Mouse (Mus musculus): ENCODE measurements at regions not wholly inside any gene's neighbourhood (a gene's known extent, or its start where the extent isn't known, plus 50 kb on each side); places are given as distances from the start of the nearest gene placed in this dataset.

GRCm38 (mm10) chr9:83304925-83305324 lies 136.0 kb downstream of the Lca5 start:
- no peak overlapping the region for H3K27ac ChIP-seq (replicated peaks)
- H3K9ac ChIP-seq (replicated peaks), result no peak overlapping the region
- H3K36me3 ChIP-seq, result no peaks in the 10 kb centered on the region
- no peak overlapping the region for H3K4me2 ChIP-seq (replicated peaks)
- H3K4me1 ChIP-seq, result peaks cover 2% of the 10 kb centered on the region
- H3K4me3 ChIP-seq, result no peak overlapping the region
- no peak for ATAC-seq (ENCODE audit: low FRiP score, low read depth)
- 52% methylated on average over 7 of the region's 7 CpGs for WGBS
- no peaks in the 10 kb centered on the region for H3K9me3 ChIP-seq
- H3K27me3 ChIP-seq, result no peaks in the 10 kb centered on the region

- no peak overlapping the region for H3K27ac ChIP-seq (replicated peaks)
- H3K4me3 ChIP-seq, result no peak overlapping the region
- no peak overlapping the region for H3K9ac ChIP-seq (replicated peaks)
- 82% methylated on average over 4 of the region's 4 CpGs for WGBS
- no peak for ATAC-seq (ENCODE audit: low FRiP score, low read depth)
- H3K4me2 ChIP-seq (replicated peaks), result no peak overlapping the region
- no peaks in the 10 kb centered on the region for H3K27me3 ChIP-seq
- H3K4me1 ChIP-seq, result no peaks in the 10 kb centered on the region; the same call in 1 of the 2 replicates
- no peaks in the 10 kb centered on the region for H3K9me3 ChIP-seq
- H3K36me3 ChIP-seq, result no peaks in the 10 kb centered on the region
Observed at GRCm38 (mm10) chr9:83300500-83300899, 140.4 kb downstream of the Lca5 start.

GRCm38 (mm10) chr9:83300044-83300443 lies 140.9 kb downstream of the Lca5 start:
- Histone ChIP-seq H3K4me3 (no peak overlapping the region), H3K4me2 (replicated peaks) (no peak overlapping the region), H3K9me3 (no peaks in the 10 kb centered on the region), H3K4me1 (no peaks in the 10 kb centered on the region; the same call in 1 of the 2 replicates), H3K27me3 (no peaks in the 10 kb centered on the region), H3K36me3 (no peaks in the 10 kb centered on the region), H3K27ac (replicated peaks) (no peak overlapping the region), H3K9ac (replicated peaks) (no peak overlapping the region)
- WGBS, result 62% methylated on average over 2 of the region's 2 CpGs
- ATAC-seq (ENCODE audit: low FRiP score, low read depth), result no peak

GRCm38 (mm10) chr9:83299623-83300022 lies 141.3 kb downstream of the Lca5 start:
- no peaks in the 10 kb centered on the region for H3K9me3 ChIP-seq
- no peak overlapping the region for H3K27ac ChIP-seq (replicated peaks)
- H3K4me1 ChIP-seq, result no peaks in the 10 kb centered on the region; the same call in 1 of the 2 replicates
- no peaks in the 10 kb centered on the region for H3K27me3 ChIP-seq
- H3K36me3 ChIP-seq, result no peaks in the 10 kb centered on the region
- no peak overlapping the region for H3K4me3 ChIP-seq
- WGBS, result 64% methylated on average over 2 of the region's 2 CpGs
- ATAC-seq (ENCODE audit: low FRiP score, low read depth), result no peak
- H3K9ac ChIP-seq (replicated peaks), result no peak overlapping the region
- H3K4me2 ChIP-seq (replicated peaks), result no peak overlapping the region

GRCm38 (mm10) chr9:83295453-83295852 lies 145.5 kb downstream of the Lca5 start:
- WGBS, result 91% methylated on average over 9 of the region's 9 CpGs
- Histone ChIP-seq H3K4me1 (no peaks in the 10 kb centered on the region), H3K4me3 (no peak overlapping the region)

GRCm38 (mm10) chr9:83294441-83294840 lies 146.5 kb downstream of the Lca5 start:
- H3K27me3 ChIP-seq, result no peaks in the 10 kb centered on the region
- H3K4me2 ChIP-seq (replicated peaks), result no peak overlapping the region
- H3K4me1 ChIP-seq, result no peaks in the 10 kb centered on the region
- H3K36me3 ChIP-seq, result no peaks in the 10 kb centered on the region
- no peak overlapping the region for H3K9ac ChIP-seq (replicated peaks)
- H3K4me3 ChIP-seq, result no peak overlapping the region
- no peaks in the 10 kb centered on the region for H3K9me3 ChIP-seq
- H3K27ac ChIP-seq (replicated peaks), result no peak overlapping the region
- no peak for ATAC-seq (ENCODE audit: low FRiP score, low read depth)
- WGBS, result 82% methylated on average over 13 of the region's 13 CpGs

More at GRCm38 (mm10) chr9:83295453-83295852, 145.5 kb downstream of the Lca5 start:
- Histone ChIP-seq H3K27me3 (no peaks in the 10 kb centered on the region), H3K9me3 (no peaks in the 10 kb centered on the region), H3K9ac (replicated peaks) (no peak overlapping the region), H3K27ac (replicated peaks) (no peak overlapping the region), H3K4me2 (replicated peaks) (no peak overlapping the region), H3K36me3 (no peaks in the 10 kb centered on the region)
- ATAC-seq (ENCODE audit: low FRiP score, low read depth), result no peak

GRCm38 (mm10) chr9:83284097-83284496 lies 137.6 kb upstream of the Hmgn3 start:
- H3K36me3 ChIP-seq, result no peaks in the 10 kb centered on the region
- H3K9ac ChIP-seq (replicated peaks), result no peak overlapping the region
- no peak for ATAC-seq (ENCODE audit: low FRiP score, low read depth)
- H3K4me2 ChIP-seq (replicated peaks), result no peak overlapping the region
- H3K27me3 ChIP-seq, result no peaks in the 10 kb centered on the region
- no peaks in the 10 kb centered on the region for H3K4me1 ChIP-seq
- H3K27ac ChIP-seq (replicated peaks), result no peak overlapping the region
- 46% methylated on average over 1 of the region's 1 CpGs for WGBS
- no peaks in the 10 kb centered on the region for H3K9me3 ChIP-seq
- no peak overlapping the region for H3K4me3 ChIP-seq

GRCm38 (mm10) chr9:83283662-83284061 lies 137.2 kb upstream of the Hmgn3 start:
- 66% methylated on average over 4 of the region's 4 CpGs for WGBS
- Histone ChIP-seq H3K9me3 (no peaks in the 10 kb centered on the region), H3K9ac (replicated peaks) (no peak overlapping the region), H3K4me1 (no peaks in the 10 kb centered on the region), H3K27ac (replicated peaks) (no peak overlapping the region), H3K4me3 (no peak overlapping the region), H3K27me3 (no peaks in the 10 kb centered on the region), H3K36me3 (no peaks in the 10 kb centered on the region), H3K4me2 (replicated peaks) (no peak overlapping the region)
- no peak for ATAC-seq (ENCODE audit: low FRiP score, low read depth)

GRCm38 (mm10) chr9:83283249-83283648 lies 136.8 kb upstream of the Hmgn3 start:
- WGBS, result 85% methylated on average over 8 of the region's 8 CpGs
- Histone ChIP-seq H3K27me3 (no peaks in the 10 kb centered on the region), H3K4me3 (no peak overlapping the region), H3K36me3 (no peaks in the 10 kb centered on the region), H3K27ac (replicated peaks) (no peak overlapping the region), H3K4me1 (no peaks in the 10 kb centered on the region), H3K9ac (replicated peaks) (no peak overlapping the region), H3K9me3 (no peaks in the 10 kb centered on the region), H3K4me2 (replicated peaks) (no peak overlapping the region)
- ATAC-seq (ENCODE audit: low FRiP score, low read depth), result no peak

- H3K4me2 ChIP-seq (replicated peaks), result no peak overlapping the region
- no peak overlapping the region for H3K9ac ChIP-seq (replicated peaks)
- no peak overlapping the region for H3K4me3 ChIP-seq
- no peaks in the 10 kb centered on the region for H3K4me1 ChIP-seq
- H3K9me3 ChIP-seq, result no peaks in the 10 kb centered on the region
- no peaks in the 10 kb centered on the region for H3K27me3 ChIP-seq
- H3K36me3 ChIP-seq, result no peaks in the 10 kb centered on the region
- ATAC-seq (ENCODE audit: low FRiP score, low read depth), result no peak
- 90% methylated on average over 5 of the region's 5 CpGs for WGBS
- no peak overlapping the region for H3K27ac ChIP-seq (replicated peaks)
Observed at GRCm38 (mm10) chr9:83277791-83278190, 131.3 kb upstream of the Hmgn3 start.

GRCm38 (mm10) chr9:83277356-83277755 lies 130.9 kb upstream of the Hmgn3 start:
- Histone ChIP-seq H3K4me1 (no peaks in the 10 kb centered on the region), H3K4me3 (no peak overlapping the region), H3K27me3 (no peaks in the 10 kb centered on the region), H3K27ac (replicated peaks) (no peak overlapping the region), H3K36me3 (no peaks in the 10 kb centered on the region), H3K9ac (replicated peaks) (no peak overlapping the region), H3K4me2 (replicated peaks) (no peak overlapping the region), H3K9me3 (no peaks in the 10 kb centered on the region)
- no peak for ATAC-seq (ENCODE audit: low FRiP score, low read depth)
- 92% methylated on average over 5 of the region's 5 CpGs for WGBS

GRCm38 (mm10) chr9:83276291-83276690 lies 129.8 kb upstream of the Hmgn3 start:
- Histone ChIP-seq H3K4me2 (replicated peaks) (no peak overlapping the region), H3K4me3 (no peak overlapping the region), H3K27me3 (no peaks in the 10 kb centered on the region), H3K27ac (replicated peaks) (no peak overlapping the region), H3K36me3 (no peaks in the 10 kb centered on the region), H3K9me3 (no peaks in the 10 kb centered on the region), H3K4me1 (no peaks in the 10 kb centered on the region), H3K9ac (replicated peaks) (no peak overlapping the region)
- no peak for ATAC-seq (ENCODE audit: low FRiP score, low read depth)
- WGBS, result 86% methylated on average over 5 of the region's 5 CpGs

GRCm38 (mm10) chr9:83273361-83273975 lies 127.0 kb upstream of the Hmgn3 start:
- no peak for ATAC-seq (ENCODE audit: low FRiP score, low read depth)
- Histone ChIP-seq H3K4me1 (no peaks in the 10 kb centered on the region), H3K36me3 (no peaks in the 10 kb centered on the region), H3K27me3 (no peaks in the 10 kb centered on the region), H3K27ac (replicated peaks) (no peak overlapping the region), H3K4me3 (no peak overlapping the region), H3K4me2 (replicated peaks) (no peak overlapping the region), H3K9me3 (no peaks in the 10 kb centered on the region), H3K9ac (replicated peaks) (no peak overlapping the region)
- 86% methylated on average over 9 of the region's 9 CpGs for WGBS

Data from midbrain, embryonic 12.5 days (tissue).